Mouse (Mus musculus) E14TG2a.4 (cell line): ENCODE results near the gene Foxl1.
A peak's percentile ranks its signal among the peaks of the same experiment; 100 is the strongest.

ENCODE experiments used
- H3K27me3 ChIP-seq: 2 replicates; pipeline ENCODE4 v1.6.1; 2014; ENCODE audit warnings: low read length, control low read depth; ENCODE audit not compliant: insufficient read depth
- H3K36me3 ChIP-seq: 2 replicates; pipeline ENCODE4 v1.6.1; 2014; ENCODE audit warnings: low read length, control low read depth; ENCODE audit not compliant: insufficient read depth
- H3K4me1 ChIP-seq: replicated peaks from 2 replicates; pipeline ENCODE4 v1.6.1; 2014; ENCODE audit warnings: low read depth, low read length, control low read depth
- H3K4me3 ChIP-seq: replicated peaks from 2 replicates; pipeline ENCODE4 v1.5.1; 2014; ENCODE audit warnings: mild to moderate bottlenecking, low read length
- H3K9me3 ChIP-seq: 2 replicates; pipeline ENCODE4 v1.6.1; 2014; ENCODE audit warnings: low read length, control low read depth
- CTCF ChIP-seq: conservative IDR thresholded peaks from 2 replicates; pipeline ENCODE4 v1.5.1; 2014; ENCODE audit warnings: low read length
- NANOG ChIP-seq: IDR thresholded peaks from 2 replicates; pipeline ENCODE4 v1.6.1; 2014; ENCODE audit warnings: borderline replicate concordance, low read length, mixed read lengths
- POU5F1 ChIP-seq: IDR thresholded peaks from 2 replicates; pipeline ENCODE4 v1.6.1; 2014; ENCODE audit warnings: low read length, borderline replicate concordance

The Foxl1 gene

GRCm38 (mm10) chr8:121162906-121163695, 35.4 kb downstream of the Foxl1 start:
- Histone ChIP-seq H3K9me3 (no peaks in the 10 kb centered on the region), H3K4me3 (no peak overlapping the region), H3K27me3 (peaks cover 29% of the 10 kb centered on the region), H3K36me3 (no peaks in the 10 kb centered on the region), H3K4me1 (0 out of 2 replicates have a peak, but pooled peaks cover 4% of the 10 kb centered on the region)
- TF ChIP-seq CTCF, result no peak
- TF ChIP-seq POU5F1, result no peak
- no peak for TF ChIP-seq NANOG

- TF ChIP-seq CTCF (no peak), POU5F1 (no peak), NANOG (no peak)
These were observed 36.3 kb downstream of the Foxl1 start for GRCm38 (mm10) chr8:121164017-121164469.

DNA sequence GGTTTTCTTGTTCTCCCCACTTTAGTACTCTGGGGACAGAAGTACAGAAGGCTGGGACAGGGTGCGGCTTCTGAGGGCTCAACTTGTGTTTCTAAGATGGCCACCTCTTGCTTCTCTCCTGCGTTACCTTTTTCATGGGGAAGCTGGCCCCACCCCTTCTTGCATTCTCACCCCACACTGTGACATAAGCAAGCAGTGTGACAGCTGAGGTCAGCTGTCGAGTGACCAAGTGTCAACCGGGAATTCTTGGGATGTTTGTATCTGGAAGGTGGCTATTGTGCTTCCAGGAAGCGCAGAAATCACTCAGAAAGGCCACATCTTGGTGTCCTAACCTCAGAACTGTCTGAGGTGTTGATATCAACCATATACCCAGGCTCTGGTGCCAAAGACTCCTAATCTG, 40.3 kb downstream of the Foxl1 start:
- no peaks in the 10 kb centered on the region for H3K9me3 ChIP-seq
- peaks cover 39% of the 10 kb centered on the region for H3K27me3 ChIP-seq
- H3K36me3 ChIP-seq, result no peaks in the 10 kb centered on the region
- H3K4me3 ChIP-seq, result no peak overlapping the region
- TF ChIP-seq NANOG, result no peak
- TF ChIP-seq CTCF, result no peak
- TF ChIP-seq POU5F1, result no peak
- peaks cover 19% of the 10 kb centered on the region for H3K4me1 ChIP-seq

More at GRCm38 (mm10) chr8:121164017-121164469, 36.3 kb downstream of the Foxl1 start:
- Histone ChIP-seq H3K4me3 (no peak overlapping the region), H3K4me1 (0 out of 2 replicates have a peak, but pooled peaks cover 4% of the 10 kb centered on the region), H3K27me3 (peaks cover 24% of the 10 kb centered on the region), H3K36me3 (no peaks in the 10 kb centered on the region), H3K9me3 (no peaks in the 10 kb centered on the region)

DNA sequence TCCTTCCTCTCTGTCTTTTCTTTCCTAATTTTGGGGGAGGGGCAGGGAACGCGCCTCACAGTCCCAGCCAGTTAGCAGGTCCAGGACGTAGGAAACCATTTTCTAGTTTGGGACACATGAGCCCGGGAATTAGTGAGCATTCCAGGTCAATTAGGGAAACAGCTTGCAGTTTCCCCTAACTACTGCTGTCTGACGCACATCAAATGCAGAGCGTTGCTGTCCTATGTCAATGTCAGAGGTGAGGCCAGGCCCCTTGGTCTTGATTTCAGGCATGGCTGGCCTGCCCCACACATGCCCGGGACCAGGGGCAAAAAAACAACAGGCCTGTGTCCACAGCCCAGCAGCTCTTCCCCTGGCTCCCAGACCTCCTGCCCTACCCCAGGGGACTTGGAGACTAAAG, 42.4 kb downstream of the Foxl1 start:
- H3K27me3 ChIP-seq, result peaks cover 36% of the 10 kb centered on the region
- TF ChIP-seq POU5F1 (no peak), NANOG (no peak), CTCF (no peak)
- H3K36me3 ChIP-seq, result no peaks in the 10 kb centered on the region
- H3K4me3 ChIP-seq, result peak overlapping the region; percentile 26; the same call in 1 of the 2 replicates
- no peaks in the 10 kb centered on the region for H3K9me3 ChIP-seq
- peaks cover 28% of the 10 kb centered on the region for H3K4me1 ChIP-seq

GRCm38 (mm10) chr8:121170626-121171552, 43.1 kb downstream of the Foxl1 start:
- Histone ChIP-seq H3K4me3 (peak overlapping the region; percentile 26), H3K4me1 (peaks cover 32% of the 10 kb centered on the region)

DNA sequence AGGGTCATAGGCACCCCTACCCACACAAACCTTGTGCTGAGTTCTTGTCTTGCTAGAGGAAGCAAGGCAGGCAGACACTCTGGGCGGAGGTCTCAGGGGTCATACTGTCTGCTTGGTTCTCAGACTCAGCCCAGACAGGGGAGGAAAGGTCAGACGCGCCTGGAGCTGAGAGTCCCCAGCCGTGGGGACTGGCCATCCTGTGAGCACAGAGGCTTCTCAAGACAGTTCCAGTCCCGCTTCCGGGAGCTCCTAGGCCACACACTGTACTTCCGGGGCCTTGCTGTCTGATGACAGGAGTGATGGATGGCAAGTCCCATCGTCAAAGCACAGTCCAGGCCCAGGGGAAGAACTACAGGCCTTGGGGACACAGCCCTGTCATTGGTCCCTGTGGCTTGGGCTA, 44.8 kb downstream of the Foxl1 start:
- H3K36me3 ChIP-seq, result no peaks in the 10 kb centered on the region

More at GRCm38 (mm10) chr8:121170626-121171552, 43.1 kb downstream of the Foxl1 start:
- Histone ChIP-seq H3K36me3 (no peaks in the 10 kb centered on the region), H3K9me3 (no peaks in the 10 kb centered on the region), H3K27me3 (peaks cover 29% of the 10 kb centered on the region)
- TF ChIP-seq POU5F1, result no peak
- no peak for TF ChIP-seq CTCF
- no peak for TF ChIP-seq NANOG

GRCm38 (mm10) chr8:121174178-121174577, 46.4 kb downstream of the Foxl1 start:
- H3K4me1 ChIP-seq, result peaks cover 32% of the 10 kb centered on the region
- peaks cover 40% of the 10 kb centered on the region for H3K27me3 ChIP-seq
- no peaks in the 10 kb centered on the region for H3K9me3 ChIP-seq
- H3K36me3 ChIP-seq, result no peaks in the 10 kb centered on the region
- H3K4me3 ChIP-seq, result no peak overlapping the region
- no peak for TF ChIP-seq POU5F1
- TF ChIP-seq NANOG, result no peak
- peak; percentile 54 for TF ChIP-seq CTCF

More for the DNA sequence above, 44.8 kb downstream of the Foxl1 start:
- Histone ChIP-seq H3K4me3 (no peak overlapping the region), H3K27me3 (peaks cover 33% of the 10 kb centered on the region), H3K9me3 (no peaks in the 10 kb centered on the region), H3K4me1 (peaks cover 32% of the 10 kb centered on the region)
- no peak for TF ChIP-seq NANOG
